Mouse (Mus musculus) cortical plate, adult 2 months (tissue): ENCODE results near the gene Htatsf1.

Experiments
- CTCF ChIP-seq: fragments of 200-500 bp; IDR thresholded peaks from 2 replicates; pipeline ENCODE4 v1.5.1; 2011; ENCODE audit warnings: mild to moderate bottlenecking, control low read depth, low read length; ENCODE audit not compliant: insufficient read depth; ENCODE audit errors: extremely low read depth
- POLR2A ChIP-seq: fragments of 200-500 bp; IDR thresholded peaks from 2 replicates; pipeline ENCODE4 v1.6.1; 2011; ENCODE audit warnings: mild to moderate bottlenecking, low read length, control low read depth; ENCODE audit not compliant: insufficient read depth; ENCODE audit errors: extremely low read depth

DNA sequence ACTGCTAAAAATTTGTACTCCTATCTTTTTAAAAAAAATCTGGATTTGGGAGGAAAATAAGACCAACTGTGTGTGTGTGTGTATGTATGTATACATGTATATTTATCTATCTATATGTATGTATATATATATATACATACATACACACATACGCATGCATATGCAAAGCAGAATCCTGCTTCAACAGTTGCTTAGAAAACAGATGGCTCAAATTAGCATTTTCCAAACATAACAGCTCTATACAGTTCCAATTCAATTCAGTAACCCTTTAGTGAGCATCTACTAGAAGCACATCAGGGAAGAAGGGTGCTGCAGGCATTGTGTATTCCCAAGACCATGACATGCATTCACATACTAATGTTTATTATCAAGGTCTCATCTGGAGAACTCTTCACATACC, 50.0 kb downstream of the Htatsf1 start:
- TF ChIP-seq POLR2A (no peak), CTCF (no peak)
